Mouse (Mus musculus) heart, postnatal 25 days (tissue): ENCODE measurements around the gene Pld6. TPM values are rescaled to one million over a fixed set of nuclear protein-coding genes. Genes with fewer than 3 reads are reported as not detected.

Experiments used
- DNase-seq: peaks from one replicate; pipeline ENCODE4 v3.0.0; 2022; ENCODE audit warnings: low spot score
- intact Hi-C: fragments of 180-260 bp; cut with DNase I; formaldehyde crosslinking; loops from one replicate; pipeline ENCODE4 v1.15.1; 2025
- total RNA-seq, 2 experiments: library from RNA; stranded (reverse); gene quantifications; 2 replicates each; pipeline ENCODE4 v1.2.3; 2021

The Pld6 gene
- total RNA-seq, 2 experiments from 2014 or later, result 0.18 to 0.42 TPM

GRCm38 (mm10) chr11:59789311-59789710, 1.9 kb upstream of the Pld6 start:
- DNase-seq, result no peak
- intact Hi-C loops, result no loop called here

GRCm38 (mm10) chr11:59786444-59787198, 824 bp downstream of the Pld6 start:
- no peak for DNase-seq
- intact Hi-C loops, result no loop called here

GRCm38 (mm10) chr11:59783591-59783990, 3.9 kb downstream of the Pld6 start:
- DNase-seq, result no peak
- intact Hi-C loops, result no loop called here

- no peak for DNase-seq
- intact Hi-C loops, result no loop called here
Measured at GRCm38 (mm10) chr11:59782091-59782590, 5.3 kb downstream of the Pld6 start.

GRCm38 (mm10) chr11:59780241-59780640, 7.2 kb downstream of the Pld6 start:
- intact Hi-C loops, result no loop called here

GRCm38 (mm10) chr11:59779406-59779805, 8.0 kb downstream of the Pld6 start:
- DNase-seq, result no peak
- intact Hi-C loops, result no loop called here

More at GRCm38 (mm10) chr11:59780241-59780640, 7.2 kb downstream of the Pld6 start:
- DNase-seq, result no peak

- intact Hi-C loops, result loop anchor here (1.0 kb wide), 1 partner anchor 155 kb away; no protein-coding TSS in a partner anchor
- no peak for DNase-seq
Measured at GRCm38 (mm10) chr11:59778874-59779223, 8.6 kb downstream of the Pld6 start.

- peak; percentile 26 for DNase-seq
- intact Hi-C loops, result loop anchor here (1.0 kb wide), 1 partner anchor 154 kb away; no protein-coding TSS in a partner anchor
Measured at GRCm38 (mm10) chr11:59778181-59778873, 9.1 kb downstream of the Pld6 start.

- intact Hi-C loops, result no loop called here
- no peak for DNase-seq
Measured at GRCm38 (mm10) chr11:59777259-59777658, 10.2 kb downstream of the Pld6 start.

- DNase-seq, result no peak
- intact Hi-C loops, result no loop called here
Measured at GRCm38 (mm10) chr11:59775435-59776148, 11.9 kb downstream of the Pld6 start.

GRCm38 (mm10) chr11:59774522-59774921, 12.9 kb downstream of the Pld6 start:
- intact Hi-C loops, result no loop called here
- no peak for DNase-seq

- no peak for DNase-seq
- intact Hi-C loops, result no loop called here
Measured at GRCm38 (mm10) chr11:59772902-59773301, 14.5 kb downstream of the Pld6 start.

- DNase-seq, result no peak
- intact Hi-C loops, result no loop called here
Measured at GRCm38 (mm10) chr11:59772291-59772690, 15.2 kb downstream of the Pld6 start.

- DNase-seq, result no peak
Measured at GRCm38 (mm10) chr11:59770753-59771152, 16.7 kb downstream of the Pld6 start.

GRCm38 (mm10) chr11:59769738-59770137, 17.7 kb downstream of the Pld6 start:
- intact Hi-C loops, result no loop called here
- no peak for DNase-seq

More at GRCm38 (mm10) chr11:59770753-59771152, 16.7 kb downstream of the Pld6 start:
- intact Hi-C loops, result no loop called here

- intact Hi-C loops, result no loop called here
- DNase-seq, result no peak
Measured at GRCm38 (mm10) chr11:59769307-59769706, 18.1 kb downstream of the Pld6 start.

GRCm38 (mm10) chr11:59760796-59761195, 26.6 kb downstream of the Pld6 start:
- intact Hi-C loops, result no loop called here
- DNase-seq, result no peak

GRCm38 (mm10) chr11:59759626-59760025, 27.8 kb downstream of the Pld6 start:
- intact Hi-C loops, result no loop called here
- DNase-seq, result no peak

GRCm38 (mm10) chr11:59759178-59759577, 28.3 kb downstream of the Pld6 start:
- intact Hi-C loops, result no loop called here
- peak; percentile 37 for DNase-seq

- intact Hi-C loops, result no loop called here
- DNase-seq, result no peak
Measured at GRCm38 (mm10) chr11:59758191-59758985, 29.1 kb downstream of the Pld6 start.
